Mouse (Mus musculus) adrenal gland, postnatal 4 days (tissue): ENCODE data around the gene Slc12a5. TPM values are rescaled to one million over a fixed set of nuclear protein-coding genes. Genes with fewer than 3 reads are reported as not detected.

ENCODE experiments used
- DNase-seq, 2 experiments: peaks; one replicate each; pipeline ENCODE4 v3.0.0; 2021 to 2022; ENCODE audit warnings: low spot score in 2 of 2, mixed read lengths in 2 of 2
- total RNA-seq, 2 experiments: library from RNA; stranded (reverse); gene quantifications; 2 replicates each; pipeline ENCODE4 v1.2.3; 2021

The Slc12a5 gene
- total RNA-seq, 2 experiments from 2014 or later = 12.7 to 14.0 TPM

GRCm38 (mm10) chr2:165014935-165015334 is 54.3 kb downstream of the Slc12a5 start:
- no peak for DNase-seq

GRCm38 (mm10) chr2:165020490-165020889 is 59.9 kb downstream of the Slc12a5 start:
- no peak for DNase-seq

GRCm38 (mm10) chr2:165027163-165027562 is 66.6 kb downstream of the Slc12a5 start:
- no peak for DNase-seq

- no peak for DNase-seq
These were observed 71.9 kb downstream of the Slc12a5 start for GRCm38 (mm10) chr2:165032533-165032932.

GRCm38 (mm10) chr2:165033306-165033705 is 72.7 kb downstream of the Slc12a5 start:
- no peak for DNase-seq

GRCm38 (mm10) chr2:165034131-165035057 is 73.8 kb downstream of the Slc12a5 start, which contains the start of gene Ncoa5:
Gene Ncoa5, minus strand, starts transcription at chr2:165034867.
- peak; percentile 87 to 96 for DNase-seq

- DNase-seq = no peak
These were observed 74.4 kb downstream of the Slc12a5 start for GRCm38 (mm10) chr2:165035058-165035431.

GRCm38 (mm10) chr2:165037415-165037814 is 76.8 kb downstream of the Slc12a5 start:
- no peak for DNase-seq

GRCm38 (mm10) chr2:165042126-165042525 is 81.5 kb downstream of the Slc12a5 start:
- DNase-seq = no peak

GRCm38 (mm10) chr2:165043090-165043636 is 82.6 kb downstream of the Slc12a5 start:
- DNase-seq = no peak

- DNase-seq = no peak
These were observed 83.1 kb downstream of the Slc12a5 start for GRCm38 (mm10) chr2:165043729-165044128.

GRCm38 (mm10) chr2:165049044-165049443 is 88.4 kb downstream of the Slc12a5 start:
- no peak for DNase-seq

Other genes with a start within 250 kb of the Slc12a5 start
- gene Spint5, start 245.5 kb upstream of the Slc12a5 start, total RNA-seq = not detected
- gene Wfdc3, start 214.9 kb upstream of the Slc12a5 start, total RNA-seq = under 1 TPM; 0.90 to 0.92 TPM
- gene Dnttip1, start 214.8 kb upstream of the Slc12a5 start, total RNA-seq = 10 to 100 TPM; 50.1 to 54.2 TPM
- 10 to 100 TPM; 48.4 to 64.6 TPM for gene Ube2c, start 190.9 kb upstream of the Slc12a5 start, total RNA-seq
- gene Tnnc2, start 180.8 kb upstream of the Slc12a5 start, total RNA-seq = 100 to 1,000 TPM in 1 of 2 experiments, 10 to 100 TPM in 1; 94.0 to 231 TPM
- gene Snx21, start 175.0 kb upstream of the Slc12a5 start, total RNA-seq = 10 to 100 TPM; 40.5 to 42.9 TPM
- gene Acot8, start 155.9 kb upstream of the Slc12a5 start, total RNA-seq = 10 to 100 TPM; 30.1 to 31.3 TPM
- 1 to 10 TPM; 3.8 to 4.5 TPM for gene Zswim3, start 155.7 kb upstream of the Slc12a5 start, total RNA-seq
- gene Zswim1, start 138.1 kb upstream of the Slc12a5 start, total RNA-seq = 10 to 100 TPM; 10.7 to 11.0 TPM
- gene Spata25, start 132.3 kb upstream of the Slc12a5 start, total RNA-seq = 1 to 10 TPM in 1 of 2 experiments, under 1 TPM in 1; 0.76 to 1.7 TPM
- gene Ctsa, start 127.9 kb upstream of the Slc12a5 start, total RNA-seq = 100 to 1,000 TPM; 140 to 158 TPM
- 1 to 10 TPM; 5.4 to 7.4 TPM for gene Neurl2, start 127.3 kb upstream of the Slc12a5 start, total RNA-seq
- gene Pltp, start 103.1 kb upstream of the Slc12a5 start, total RNA-seq = 10 to 100 TPM; 25.7 to 28.9 TPM
- 10 to 100 TPM; 78.8 to 80.7 TPM for gene Pcif1, start 81.5 kb upstream of the Slc12a5 start, total RNA-seq
- 10 to 100 TPM; 20.7 to 21.7 TPM for gene Zfp335, start 49.0 kb upstream of the Slc12a5 start, total RNA-seq
- gene Mmp9, start 20.0 kb upstream of the Slc12a5 start, total RNA-seq = 1 to 10 TPM; 3.4 to 5.7 TPM
- 10 to 100 TPM; 43.7 to 50.1 TPM for gene Ncoa5, start 74.1 kb downstream of the Slc12a5 start, total RNA-seq
- 1 to 10 TPM; 6.3 to 8.5 TPM for gene Cd40, start 94.8 kb downstream of the Slc12a5 start, total RNA-seq
- gene 1700025C18Rik, start 129.9 kb downstream of the Slc12a5 start, total RNA-seq = not detected